Mouse (Mus musculus) heart, embryonic 10.5 days (tissue): ENCODE data around the gene Sdhaf1. TPM values are rescaled to one million over a fixed set of nuclear protein-coding genes. Genes with fewer than 3 reads are reported as not detected.

Experiments used
- DNase-seq: peaks from one replicate; pipeline ENCODE4 v3.0.0-alpha.2; 2017; ENCODE audit warnings: low spot score
- H3K27ac ChIP-seq: fragments of 300-500 bp; sonication (generic); 2 replicates; pipeline ENCODE4 v1.5.1; 2016; ENCODE audit warnings: mild to moderate bottlenecking
- H3K27me3 ChIP-seq: fragments of 300-500 bp; sonication (generic); 2 replicates; pipeline ENCODE4 v1.6.1; 2016; ENCODE audit warnings: mild to moderate bottlenecking; ENCODE audit not compliant: poor library complexity, insufficient read depth, severe bottlenecking
- H3K36me3 ChIP-seq: fragments of 300-500 bp; sonication (generic); 2 replicates; pipeline ENCODE4 v1.6.1; 2016; ENCODE audit warnings: mild to moderate bottlenecking, moderate library complexity
- H3K4me1 ChIP-seq: fragments of 300-500 bp; sonication (generic); 2 replicates; pipeline ENCODE4 v1.6.1; 2016; ENCODE audit warnings: mild to moderate bottlenecking
- H3K4me3 ChIP-seq: fragments of 300-500 bp; sonication (generic); 2 replicates; pipeline ENCODE4 v1.5.1; 2016; ENCODE audit warnings: mild to moderate bottlenecking, moderate library complexity
- H3K9me3 ChIP-seq: fragments of 300-500 bp; sonication (generic); 2 replicates; pipeline ENCODE4 v1.6.1; 2016; ENCODE audit warnings: mild to moderate bottlenecking, moderate library complexity
- WGBS: fragments of 180-500 bp; shearing (Covaris S2); methylation state at CpG from one replicate; pipeline ENCODE4 v1.1.7; 2016; 5-methylcytosine and 5-hydroxymethylcytosine counted together
- polyA plus RNA-seq: library from polyadenylated mRNA; unstranded; fragments of >200 nt; fragmentation: Nextera tagmentation; extraction: Ambion mirVana; gene quantifications from 2 replicates; pipeline ENCODE4 v1.2.1, GENCODE M21; 2016

The Sdhaf1 gene
- polyA plus RNA-seq, 1 experiment from 2014 or later, result 16.4 TPM

DNA sequence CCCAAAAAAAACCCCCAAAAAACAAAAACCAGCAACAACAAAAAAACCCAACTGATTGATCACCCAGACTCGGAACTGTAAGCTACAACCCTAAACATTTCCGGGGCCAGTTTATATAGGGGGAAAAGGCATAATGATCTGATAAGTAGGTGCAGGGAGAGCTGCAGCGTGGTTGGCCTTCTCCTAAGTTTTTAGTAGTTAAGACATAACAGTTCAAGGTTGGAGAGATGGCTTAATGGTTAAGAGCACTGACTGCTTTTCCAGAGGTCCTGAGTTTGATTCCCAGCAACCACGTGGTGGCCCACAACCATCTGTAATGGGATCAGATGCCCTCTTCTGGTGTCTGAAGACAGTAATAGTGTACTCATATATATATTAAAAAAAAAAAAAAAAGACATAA is 42.2 kb downstream of the Sdhaf1 start:
- Histone ChIP-seq H3K27ac (no peak overlapping the region), H3K4me3 (no peak overlapping the region), H3K9me3 (no peaks in the 10 kb centered on the region), H3K36me3 (no peaks in the 10 kb centered on the region), H3K4me1 (peaks cover 8% of the 10 kb centered on the region), H3K27me3 (peaks cover 3% of the 10 kb centered on the region; the same call in 1 of the 2 replicates)
- 72% methylated on average over 4 of the region's 4 CpGs for WGBS
- no peak for DNase-seq

DNA sequence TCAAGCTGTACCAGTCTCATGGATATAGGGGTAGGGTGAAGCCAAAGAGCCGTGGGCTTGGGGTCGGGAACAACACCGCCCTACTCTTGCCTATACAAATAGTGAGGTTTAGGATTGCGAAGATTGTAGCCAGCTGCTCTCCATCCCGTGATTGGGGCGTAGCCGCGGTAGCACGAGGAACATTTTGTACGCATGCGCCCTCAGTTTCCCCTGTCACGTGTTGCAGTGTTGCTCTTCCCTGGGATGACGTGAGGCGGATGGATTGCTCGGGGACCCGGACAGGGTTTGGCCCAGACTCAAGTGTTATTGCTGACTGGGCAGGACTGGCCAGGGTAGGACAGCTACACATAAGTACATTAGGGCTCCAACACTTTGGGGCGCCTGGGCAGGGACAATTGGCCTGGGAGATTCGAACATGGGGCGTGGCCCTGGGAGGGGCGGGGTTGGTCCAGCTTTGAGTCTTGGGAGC is 43.0 kb downstream of the Sdhaf1 start:
- peaks cover 8% of the 10 kb centered on the region for H3K4me1 ChIP-seq
- WGBS, result under 1% methylated on average over 20 of the region's 20 CpGs
- H3K27ac ChIP-seq, result peak overlapping the region; percentile 91
- DNase-seq, result peak; percentile 93
- H3K36me3 ChIP-seq, result no peaks in the 10 kb centered on the region
- no peaks in the 10 kb centered on the region for H3K9me3 ChIP-seq
- peak overlapping the region; percentile 90 for H3K4me3 ChIP-seq
- H3K27me3 ChIP-seq, result no peaks in the 10 kb centered on the region; the same call in 1 of the 2 replicates

DNA sequence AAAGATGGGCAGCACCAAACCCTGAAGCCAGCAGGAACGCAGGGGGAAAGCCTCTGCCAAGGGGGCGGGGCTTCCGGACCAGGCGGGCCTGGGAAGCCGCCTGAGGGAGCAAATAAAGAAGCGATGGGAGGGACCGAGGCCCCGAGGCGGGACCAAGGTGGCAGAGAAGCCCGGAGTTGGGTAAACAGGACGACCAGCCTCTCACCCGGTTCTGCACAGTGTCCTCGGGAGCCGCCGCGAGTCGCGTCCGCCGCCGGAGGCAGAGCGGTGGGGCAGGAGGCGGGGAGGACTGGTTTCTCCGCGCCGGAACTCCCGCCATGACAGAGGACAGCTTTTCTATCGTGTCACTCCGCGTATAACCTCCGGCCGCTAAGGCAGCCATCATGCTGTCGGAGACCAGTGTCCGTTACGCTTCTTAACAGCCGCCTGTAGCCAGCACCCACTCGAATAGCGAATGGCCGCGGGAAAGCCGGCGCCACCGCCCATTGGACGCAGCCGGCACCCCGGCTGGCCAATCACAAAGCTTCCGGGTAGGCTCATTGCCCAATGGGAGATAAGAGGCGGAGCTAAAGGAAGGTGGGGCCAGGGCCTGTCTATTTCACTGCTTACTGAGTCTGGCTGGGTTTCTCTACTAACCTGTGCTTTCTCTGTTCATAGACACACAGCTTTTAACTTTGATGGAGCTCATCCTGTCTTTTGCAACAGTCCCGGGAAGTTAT is 43.6 kb downstream of the Sdhaf1 start, which contains the start of the genes Thap8 and Wdr62:
Gene Thap8, plus strand, starts transcription at position 144 of the 719 bp plus-strand sequence.
Gene Wdr62, minus strand, starts transcription at position 469 of the 719 bp plus-strand sequence.
- peak within 1 kb of the TSS; percentile 90 for H3K4me3 ChIP-seq
- no peaks in the 10 kb centered on the region for H3K36me3 ChIP-seq
- no peaks in the 10 kb centered on the region for H3K9me3 ChIP-seq
- under 1% methylated on average over 49 of the region's 49 CpGs for WGBS
- peak within 1 kb of the TSS; percentile 91 for H3K27ac ChIP-seq
- DNase-seq, result peak; percentile 97
- H3K27me3 ChIP-seq, result no peaks in the 10 kb centered on the region
- peaks cover 12% of the 10 kb centered on the region for H3K4me1 ChIP-seq

DNA sequence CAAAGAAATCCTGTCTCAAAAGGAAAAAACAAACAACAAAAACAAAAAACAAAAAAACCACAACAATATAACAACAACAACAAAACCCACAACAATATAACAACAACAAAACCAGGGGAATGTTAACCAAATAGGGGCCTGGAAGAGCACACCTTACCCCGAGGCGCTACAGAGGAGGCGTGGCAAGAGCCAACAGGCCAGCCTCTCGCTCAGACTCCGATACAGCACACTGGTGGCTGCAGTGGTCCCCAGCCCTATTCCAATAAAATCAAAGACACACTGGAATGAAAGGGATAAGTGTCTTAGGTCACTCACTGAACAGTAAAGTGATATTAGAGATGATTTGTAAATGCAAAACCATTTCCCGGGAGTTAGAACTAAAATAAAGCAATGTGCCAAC is 44.2 kb downstream of the Sdhaf1 start:
- peak overlapping the region; percentile 91 for H3K27ac ChIP-seq
- no peaks in the 10 kb centered on the region for H3K27me3 ChIP-seq
- no peak for DNase-seq

DNA sequence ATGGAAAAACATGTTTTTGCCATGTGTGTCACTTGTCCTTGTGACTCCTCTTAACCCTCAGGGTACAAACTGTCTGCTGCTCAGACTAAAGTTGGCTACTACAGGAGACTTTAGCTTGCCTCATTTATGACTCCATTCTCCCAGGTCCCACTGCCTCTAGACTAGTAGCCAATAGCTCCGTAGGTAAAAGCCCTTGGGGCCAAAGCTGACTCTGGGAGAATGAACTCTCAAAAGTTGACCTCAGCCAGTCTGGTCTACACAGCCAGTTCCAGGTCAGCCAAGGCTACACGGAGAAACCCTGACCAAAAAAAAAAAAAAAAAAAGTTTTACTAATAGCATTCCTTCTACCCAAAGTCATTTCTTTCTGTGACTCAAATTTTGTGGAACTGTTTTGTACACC is 44.8 kb downstream of the Sdhaf1 start:
- Histone ChIP-seq H3K4me3 (peak overlapping the region; percentile 90; the same call in 1 of the 2 replicates), H3K27me3 (no peaks in the 10 kb centered on the region), H3K4me1 (peaks cover 20% of the 10 kb centered on the region), H3K9me3 (no peaks in the 10 kb centered on the region), H3K27ac (no peak overlapping the region), H3K36me3 (no peaks in the 10 kb centered on the region)
- 51% methylated on average over 2 of the region's 2 CpGs for WGBS
- no peak for DNase-seq

More for the DNA sequence above, 44.2 kb downstream of the Sdhaf1 start:
- Histone ChIP-seq H3K4me1 (peaks cover 18% of the 10 kb centered on the region), H3K4me3 (peak overlapping the region; percentile 90), H3K9me3 (no peaks in the 10 kb centered on the region), H3K36me3 (no peaks in the 10 kb centered on the region)
- WGBS, result under 1% methylated on average over 6 of the region's 6 CpGs

DNA sequence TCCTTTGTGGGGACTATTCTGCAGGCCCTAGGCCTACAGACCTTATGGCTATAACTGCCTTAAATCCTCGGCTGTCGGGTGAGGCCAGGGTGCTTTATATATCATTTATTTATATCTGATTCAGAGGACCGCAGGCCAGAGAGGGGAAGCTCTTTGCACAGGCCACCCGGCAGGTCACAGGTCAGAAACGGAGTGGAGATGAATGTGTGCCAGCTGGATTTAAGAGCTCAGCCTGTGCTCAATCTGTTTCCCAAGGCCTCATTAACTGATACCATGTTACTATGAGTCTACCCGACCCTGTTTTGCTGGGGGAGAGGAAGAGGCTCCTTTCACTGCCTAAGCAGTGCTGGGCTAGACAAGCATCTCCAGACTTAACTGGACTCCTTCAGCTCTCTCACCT is 49.3 kb downstream of the Sdhaf1 start:
- Histone ChIP-seq H3K27me3 (no peaks in the 10 kb centered on the region), H3K4me3 (no peak overlapping the region), H3K27ac (peak overlapping the region; percentile 65; the same call in 1 of the 2 replicates), H3K4me1 (peaks cover 12% of the 10 kb centered on the region), H3K36me3 (peaks cover 36% of the 10 kb centered on the region), H3K9me3 (no peaks in the 10 kb centered on the region)
- no peak for DNase-seq
- WGBS, result 76% methylated on average over 6 of the region's 6 CpGs

Other genes starting within 250 kb of the Sdhaf1 start
- gene Gm26920, start 233.5 kb downstream of the Sdhaf1 start, polyA plus RNA-seq, result 0.34 and 1.0 TPM in 2 replicates
- 7.0 and 10.7 TPM in 2 replicates for gene Zfp566, start 233.4 kb downstream of the Sdhaf1 start, polyA plus RNA-seq
- 79.8 and 91.7 TPM in 2 replicates for gene Zfp260, start 229.1 kb downstream of the Sdhaf1 start, polyA plus RNA-seq
- gene Zfp382, start 202.0 kb downstream of the Sdhaf1 start, polyA plus RNA-seq, result 9.5 and 10.8 TPM in 2 replicates
- gene Zfp146, start 154.1 kb downstream of the Sdhaf1 start, polyA plus RNA-seq, result 8.6 and 9.5 TPM in 2 replicates
- 163 and 277 TPM in 2 replicates for gene Cox7a1, start 139.8 kb downstream of the Sdhaf1 start, polyA plus RNA-seq
- 76.6 and 84.1 TPM in 2 replicates for gene Capns1, start 125.1 kb downstream of the Sdhaf1 start, polyA plus RNA-seq
- gene Polr2i, start 91.9 kb downstream of the Sdhaf1 start, polyA plus RNA-seq, result 122 and 127 TPM in 2 replicates
- 212 and 246 TPM in 2 replicates for gene Tbcb, start 91.6 kb downstream of the Sdhaf1 start, polyA plus RNA-seq
- gene Ovol3, start 88.2 kb downstream of the Sdhaf1 start, polyA plus RNA-seq, result not detected in 2 replicates
- gene Thap8, start 43.8 kb downstream of the Sdhaf1 start, polyA plus RNA-seq, result 0.29 and 0.43 TPM in 2 replicates
- 11.4 and 13.9 TPM in 2 replicates for gene Wdr62, start 43.5 kb downstream of the Sdhaf1 start, polyA plus RNA-seq
- 10.4 and 18.4 TPM in 2 replicates for gene Clip3, start 32.2 kb downstream of the Sdhaf1 start, polyA plus RNA-seq
- gene Alkbh6, start 15.2 kb downstream of the Sdhaf1 start, polyA plus RNA-seq, result 68.2 and 71.8 TPM in 2 replicates
- gene Syne4, start 9.1 kb downstream of the Sdhaf1 start, polyA plus RNA-seq, result 26.8 and 43.1 TPM in 2 replicates
- 2.5 and 3.2 TPM in 2 replicates for gene E130208F15Rik, start 2.2 kb downstream of the Sdhaf1 start, polyA plus RNA-seq
- 1.3 and 2.0 TPM in 2 replicates for gene Lrfn3, start 38.9 kb upstream of the Sdhaf1 start, polyA plus RNA-seq
- 2.2 and 9.0 TPM in 2 replicates for gene Tyrobp, start 89.9 kb upstream of the Sdhaf1 start, polyA plus RNA-seq
- gene Hcst, start 96.0 kb upstream of the Sdhaf1 start, polyA plus RNA-seq, result 0.35 TPM in 1 of 2 replicates, not detected in the other
- gene Nfkbid, start 97.8 kb upstream of the Sdhaf1 start, polyA plus RNA-seq, result 1.5 and 1.6 TPM in 2 replicates
- 44.3 and 50.4 TPM in 2 replicates for gene Aplp1, start 121.6 kb upstream of the Sdhaf1 start, polyA plus RNA-seq
- gene Kirrel2, start 133.8 kb upstream of the Sdhaf1 start, polyA plus RNA-seq, result 3.3 and 5.2 TPM in 2 replicates
- gene Nphs1, start 134.4 kb upstream of the Sdhaf1 start, polyA plus RNA-seq, result 0.55 and 0.79 TPM in 2 replicates
- 0.30 and 3.0 TPM in 2 replicates for gene Prodh2, start 169.7 kb upstream of the Sdhaf1 start, polyA plus RNA-seq
- 8.5 and 9.0 TPM in 2 replicates for gene Arhgap33, start 211.2 kb upstream of the Sdhaf1 start, polyA plus RNA-seq
- 4.2 and 8.3 TPM in 2 replicates for gene Hspb6, start 228.3 kb upstream of the Sdhaf1 start, polyA plus RNA-seq
- 8.8 and 13.0 TPM in 2 replicates for gene Proser3, start 228.4 kb upstream of the Sdhaf1 start, polyA plus RNA-seq
- gene Lin37, start 235.9 kb upstream of the Sdhaf1 start, polyA plus RNA-seq, result 31.5 and 35.6 TPM in 2 replicates
- gene U2af1l4, start 239.4 kb upstream of the Sdhaf1 start, polyA plus RNA-seq, result 87.8 and 90.4 TPM in 2 replicates
- 9.9 and 12.3 TPM in 2 replicates for gene Gm49396, start 239.4 kb upstream of the Sdhaf1 start, polyA plus RNA-seq
- gene Psenen, start 239.7 kb upstream of the Sdhaf1 start, polyA plus RNA-seq, result 112 and 124 TPM in 2 replicates
- 2.6 and 4.1 TPM in 2 replicates for gene Igflr1, start 241.5 kb upstream of the Sdhaf1 start, polyA plus RNA-seq